Mouse (Mus musculus) hindbrain, embryonic 11.5 days (tissue): ENCODE results near the gene Psmb8. TPM values are rescaled to one million over a fixed set of nuclear protein-coding genes. Genes with fewer than 3 reads are reported as not detected.

Source experiments
- ATAC-seq: fragments of 200-750 bp; cut with Nextera tagmentation; 2 replicates; pipeline ENCODE4 v1.8.0; 2017; ENCODE audit warnings: mild to moderate bottlenecking, moderate TSS enrichment, moderate library complexity; ENCODE audit not compliant: low FRiP score
- DNase-seq: peaks from one replicate; pipeline ENCODE4 v3.0.0-alpha.2; 2015; ENCODE audit warnings: low spot score
- H3K27ac ChIP-seq: fragments of 300-500 bp; sonication (generic); 2 replicates; pipeline ENCODE4 v1.5.1; 2014; ENCODE audit warnings: mild to moderate bottlenecking, low read depth, low read length
- H3K27me3 ChIP-seq: fragments of 300-500 bp; sonication (generic); 2 replicates; pipeline ENCODE4 v1.6.1; 2014; ENCODE audit warnings: mild to moderate bottlenecking, low read length, moderate library complexity, mixed read lengths; ENCODE audit not compliant: control insufficient read depth, insufficient read depth
- H3K36me3 ChIP-seq: fragments of 300-500 bp; sonication (generic); 2 replicates; pipeline ENCODE4 v1.6.1; 2014; ENCODE audit warnings: mild to moderate bottlenecking, low read length, moderate library complexity, mixed read lengths; ENCODE audit not compliant: control insufficient read depth, insufficient read depth
- H3K4me1 ChIP-seq: fragments of 300-500 bp; sonication (generic); replicated peaks from 2 replicates; pipeline ENCODE4 v1.6.1; 2014; ENCODE audit warnings: low read length, mixed read lengths; ENCODE audit not compliant: control insufficient read depth, insufficient read depth
- H3K4me2 ChIP-seq: fragments of 300-500 bp; sonication (generic); replicated peaks from 2 replicates; pipeline ENCODE4 v1.6.1; 2014; ENCODE audit warnings: mild to moderate bottlenecking, low read depth, low read length
- H3K4me3 ChIP-seq: fragments of 300-500 bp; sonication (generic); 2 replicates; pipeline ENCODE4 v1.5.1; 2014; ENCODE audit warnings: low read depth, low read length
- H3K9ac ChIP-seq: fragments of 300-500 bp; sonication (generic); 2 replicates; pipeline ENCODE4 v1.6.1; 2014; ENCODE audit warnings: low read depth, low read length
- H3K9me3 ChIP-seq: fragments of 300-500 bp; sonication (generic); 2 replicates; pipeline ENCODE4 v1.6.1; 2016; ENCODE audit warnings: low read length; ENCODE audit not compliant: control insufficient read depth
- WGBS: fragments of 180-500 bp; shearing (Covaris S2); extraction: QIAGEN DNeasy Blood & Tissue Kit; methylation state at CpG from one replicate; pipeline ENCODE4 v1.1.7; 2014; 5-methylcytosine and 5-hydroxymethylcytosine counted together
- polyA plus RNA-seq: library from polyadenylated mRNA; unstranded; fragments of >200 nt; fragmentation: Nextera tagmentation; extraction: Ambion mirVana; gene quantifications from 2 replicates; pipeline ENCODE4 v1.2.1, GENCODE M21; 2014

Psmb8 gene
- polyA plus RNA-seq, 1 experiment from 2014 or later: 1.3 TPM

DNA sequence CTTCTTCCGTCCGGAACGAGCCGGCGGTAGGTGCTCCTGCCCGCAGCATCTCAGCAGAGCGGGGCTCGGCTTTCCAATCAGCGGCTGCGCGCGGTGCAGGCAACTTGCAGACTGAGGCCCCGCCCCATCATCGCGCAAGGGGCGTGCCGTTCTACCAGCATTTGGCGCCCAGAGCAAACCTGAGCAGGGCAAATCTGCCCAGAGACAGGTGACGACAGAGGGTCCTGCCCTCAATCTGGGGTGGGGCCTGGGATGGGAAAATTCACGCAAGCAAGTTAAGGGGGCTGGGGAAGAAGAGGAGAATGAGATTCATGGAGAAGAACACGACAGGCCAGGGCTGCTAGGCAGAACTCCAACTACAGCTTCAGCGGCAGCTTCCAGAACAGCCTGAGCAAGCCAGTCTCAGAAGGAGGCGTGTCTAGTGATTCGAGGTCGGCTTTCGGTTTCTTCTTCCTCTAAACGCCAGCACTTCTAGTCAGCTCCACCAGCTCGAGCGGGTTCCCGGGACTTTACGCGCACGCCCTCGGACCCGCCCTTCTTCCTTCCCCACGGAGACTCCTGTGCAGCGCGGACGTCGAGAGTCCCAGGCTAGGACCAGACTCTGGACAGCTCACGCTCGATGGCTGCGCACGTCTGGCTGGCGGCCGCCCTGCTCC is 10.1 kb upstream of the Psmb8 start, which contains the start of the genes Tap1 and Psmb9:
Tap1 (plus strand) TSS at position 293 of the 656 bp plus-strand sequence.
Psmb9 (minus strand) TSS at position 504 of the 656 bp plus-strand sequence.
- DNase-seq: peak; percentile 92
- no peaks in the 10 kb centered on the region for H3K9me3 ChIP-seq
- ATAC-seq: peak; percentile 90
- no peak within 1 kb of the TSS for H3K27ac ChIP-seq
- H3K4me2 ChIP-seq: peak within 1 kb of the TSS; percentile 78
- H3K27me3 ChIP-seq: peaks cover 49% of the 10 kb centered on the region
- peak within 1 kb of the TSS; percentile 36 for H3K4me3 ChIP-seq
- no peaks in the 10 kb centered on the region for H3K36me3 ChIP-seq
- WGBS: under 1% methylated on average over 46 of the region's 46 CpGs
- peaks cover 7% of the 10 kb centered on the region for H3K4me1 ChIP-seq
- H3K9ac ChIP-seq: peak within 1 kb of the TSS; percentile 23; the same call in 1 of the 2 replicates

DNA sequence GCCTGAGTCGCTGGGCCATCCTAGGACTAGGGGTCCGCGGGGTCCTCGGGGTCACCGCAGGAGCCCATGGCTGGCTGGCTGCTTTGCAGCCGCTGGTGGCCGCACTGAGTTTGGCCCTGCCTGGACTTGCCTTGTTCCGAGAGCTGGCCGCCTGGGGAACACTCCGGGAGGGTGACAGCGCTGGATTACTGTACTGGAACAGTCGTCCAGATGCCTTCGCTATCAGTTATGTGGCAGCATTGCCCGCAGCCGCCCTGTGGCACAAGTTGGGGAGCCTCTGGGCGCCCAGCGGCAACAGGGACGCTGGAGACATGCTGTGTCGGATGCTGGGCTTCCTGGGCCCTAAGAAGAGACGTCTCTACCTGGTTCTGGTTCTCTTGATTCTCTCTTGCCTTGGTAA is 9.5 kb upstream of the Psmb8 start:
- H3K4me3 ChIP-seq: peak overlapping the region; percentile 36
- peak overlapping the region; percentile 78 for H3K4me2 ChIP-seq
- peaks cover 7% of the 10 kb centered on the region for H3K4me1 ChIP-seq
- H3K27ac ChIP-seq: no peak overlapping the region
- 5% methylated on average over 20 of the region's 20 CpGs for WGBS
- no peaks in the 10 kb centered on the region for H3K9me3 ChIP-seq
- H3K36me3 ChIP-seq: no peaks in the 10 kb centered on the region
- peaks cover 55% of the 10 kb centered on the region for H3K27me3 ChIP-seq
- ATAC-seq (peak; percentile 38), DNase-seq (no peak)
- peak overlapping the region; percentile 23; the same call in 1 of the 2 replicates for H3K9ac ChIP-seq

DNA sequence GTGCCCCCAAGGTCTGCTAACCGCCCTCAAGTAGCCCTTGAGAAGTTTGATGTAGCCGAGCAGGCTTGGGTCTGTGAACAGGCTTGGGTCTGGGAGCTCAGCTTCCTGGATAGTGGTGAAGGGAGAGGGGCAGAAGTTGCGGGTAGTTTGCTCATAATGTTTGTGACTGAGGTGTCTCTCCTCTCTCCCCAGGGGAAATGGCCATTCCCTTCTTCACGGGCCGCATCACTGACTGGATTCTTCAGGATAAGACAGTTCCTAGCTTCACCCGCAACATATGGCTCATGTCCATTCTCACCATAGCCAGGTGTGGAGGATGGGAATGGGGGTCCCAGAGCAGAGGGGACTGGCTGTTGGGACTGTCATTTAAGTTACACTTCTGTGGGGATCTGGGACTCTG is 8.5 kb upstream of the Psmb8 start:
- Histone ChIP-seq H3K4me1 (peaks cover 7% of the 10 kb centered on the region), H3K4me3 (no peak overlapping the region), H3K9me3 (no peaks in the 10 kb centered on the region), H3K4me2 (no peak overlapping the region), H3K9ac (no peak overlapping the region), H3K27ac (no peak overlapping the region), H3K36me3 (no peaks in the 10 kb centered on the region), H3K27me3 (peaks cover 59% of the 10 kb centered on the region)
- 73% methylated on average over 6 of the region's 6 CpGs for WGBS
- no peak for ATAC-seq
- DNase-seq: no peak

DNA sequence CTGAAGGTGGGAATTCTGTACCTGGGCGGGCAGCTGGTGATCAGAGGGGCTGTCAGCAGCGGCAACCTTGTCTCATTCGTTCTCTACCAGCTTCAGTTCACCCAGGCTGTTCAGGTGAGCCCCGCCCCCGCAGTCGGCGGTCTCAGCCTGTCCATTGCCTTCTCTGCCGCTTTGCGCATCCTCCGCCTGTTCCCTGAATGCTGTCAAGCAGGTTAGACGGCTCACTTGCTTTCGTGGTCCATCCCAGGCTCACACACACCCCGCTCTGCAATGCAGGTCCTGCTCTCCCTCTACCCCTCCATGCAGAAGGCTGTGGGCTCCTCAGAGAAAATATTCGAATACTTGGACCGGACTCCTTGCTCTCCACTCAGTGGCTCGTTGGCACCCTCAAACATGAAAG is 4.7 kb upstream of the Psmb8 start:
- WGBS: 22% methylated on average over 16 of the region's 16 CpGs
- H3K27ac ChIP-seq: no peak overlapping the region
- no peak overlapping the region for H3K9ac ChIP-seq
- ATAC-seq: no peak
- no peak overlapping the region for H3K4me2 ChIP-seq
- H3K9me3 ChIP-seq: no peaks in the 10 kb centered on the region
- peaks cover 1% of the 10 kb centered on the region; the same call in 1 of the 2 replicates for H3K4me1 ChIP-seq
- DNase-seq: no peak
- peaks cover 56% of the 10 kb centered on the region for H3K27me3 ChIP-seq
- no peak overlapping the region for H3K4me3 ChIP-seq
- no peaks in the 10 kb centered on the region for H3K36me3 ChIP-seq

DNA sequence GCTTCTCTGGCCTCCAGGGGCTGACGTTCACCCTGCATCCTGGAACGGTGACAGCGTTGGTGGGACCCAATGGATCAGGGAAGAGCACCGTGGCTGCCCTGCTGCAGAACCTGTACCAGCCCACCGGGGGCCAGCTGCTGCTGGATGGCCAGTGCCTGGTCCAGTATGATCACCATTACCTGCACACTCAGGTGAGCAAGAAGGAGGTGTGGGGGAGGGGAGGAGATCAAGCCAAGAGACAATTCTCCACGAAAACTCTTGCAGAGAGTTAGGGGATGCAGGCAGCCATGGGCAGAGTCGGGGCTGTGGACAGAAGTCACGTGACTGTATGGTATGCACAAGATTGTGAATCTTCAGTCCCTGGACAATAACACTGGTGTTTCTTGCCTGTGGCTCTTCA is 4.1 kb upstream of the Psmb8 start:
- H3K4me2 ChIP-seq: no peak overlapping the region
- peaks cover 3% of the 10 kb centered on the region for H3K4me1 ChIP-seq
- H3K9me3 ChIP-seq: no peaks in the 10 kb centered on the region
- H3K27me3 ChIP-seq: peaks cover 57% of the 10 kb centered on the region
- WGBS: 59% methylated on average over 8 of the region's 8 CpGs
- H3K9ac ChIP-seq: no peak overlapping the region
- no peaks in the 10 kb centered on the region for H3K36me3 ChIP-seq
- ATAC-seq: no peak
- DNase-seq: no peak
- no peak overlapping the region for H3K4me3 ChIP-seq
- no peak overlapping the region for H3K27ac ChIP-seq

DNA sequence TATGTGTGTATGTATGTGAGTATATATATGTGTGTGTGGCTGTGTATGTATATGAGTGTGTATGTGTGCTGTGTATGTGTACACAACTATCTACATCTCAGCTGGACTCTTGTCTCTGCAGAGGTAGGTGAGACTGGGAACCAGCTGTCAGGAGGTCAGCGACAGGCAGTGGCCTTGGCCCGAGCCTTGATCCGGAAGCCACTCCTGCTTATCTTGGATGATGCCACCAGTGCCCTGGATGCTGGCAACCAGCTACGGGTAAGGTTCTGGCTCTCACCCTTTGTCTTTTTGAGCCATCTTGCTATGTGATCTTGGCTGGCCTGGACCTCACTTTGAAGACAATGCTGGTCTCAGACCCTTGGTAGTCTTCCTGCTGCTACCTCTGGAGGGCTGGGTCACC is 2.8 kb upstream of the Psmb8 start:
- ATAC-seq (no peak), DNase-seq (no peak)
- H3K27me3 ChIP-seq: peaks cover 61% of the 10 kb centered on the region
- WGBS: 85% methylated on average over 4 of the region's 4 CpGs
- H3K9ac ChIP-seq: no peak overlapping the region
- H3K4me1 ChIP-seq: peaks cover 3% of the 10 kb centered on the region
- H3K27ac ChIP-seq: no peak overlapping the region
- no peak overlapping the region for H3K4me2 ChIP-seq
- no peak overlapping the region for H3K4me3 ChIP-seq
- H3K9me3 ChIP-seq: no peaks in the 10 kb centered on the region
- H3K36me3 ChIP-seq: no peaks in the 10 kb centered on the region

DNA sequence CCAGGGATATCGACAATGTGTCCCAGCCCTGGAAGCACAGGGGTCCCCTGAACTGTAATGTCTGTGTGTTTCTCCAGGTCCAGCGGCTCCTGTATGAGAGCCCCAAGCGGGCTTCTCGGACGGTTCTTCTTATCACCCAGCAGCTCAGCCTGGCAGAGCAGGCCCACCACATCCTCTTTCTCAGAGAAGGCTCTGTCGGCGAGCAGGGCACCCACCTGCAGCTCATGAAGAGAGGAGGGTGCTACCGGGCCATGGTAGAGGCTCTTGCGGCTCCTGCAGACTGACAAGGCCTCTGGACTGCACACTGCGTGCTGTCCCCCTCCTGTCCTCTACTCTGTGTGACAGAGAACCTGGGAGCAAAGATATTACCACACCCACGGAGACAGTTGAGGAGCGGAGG is 1.0 kb upstream of the Psmb8 start:
- Histone ChIP-seq H3K27ac (no peak overlapping the region), H3K4me3 (no peak overlapping the region), H3K27me3 (peaks cover 57% of the 10 kb centered on the region), H3K36me3 (no peaks in the 10 kb centered on the region), H3K4me2 (no peak overlapping the region), H3K9ac (no peak overlapping the region), H3K9me3 (no peaks in the 10 kb centered on the region), H3K4me1 (peaks cover 3% of the 10 kb centered on the region)
- no peak for DNase-seq
- WGBS: 30% methylated on average over 12 of the region's 12 CpGs
- no peak for ATAC-seq

DNA sequence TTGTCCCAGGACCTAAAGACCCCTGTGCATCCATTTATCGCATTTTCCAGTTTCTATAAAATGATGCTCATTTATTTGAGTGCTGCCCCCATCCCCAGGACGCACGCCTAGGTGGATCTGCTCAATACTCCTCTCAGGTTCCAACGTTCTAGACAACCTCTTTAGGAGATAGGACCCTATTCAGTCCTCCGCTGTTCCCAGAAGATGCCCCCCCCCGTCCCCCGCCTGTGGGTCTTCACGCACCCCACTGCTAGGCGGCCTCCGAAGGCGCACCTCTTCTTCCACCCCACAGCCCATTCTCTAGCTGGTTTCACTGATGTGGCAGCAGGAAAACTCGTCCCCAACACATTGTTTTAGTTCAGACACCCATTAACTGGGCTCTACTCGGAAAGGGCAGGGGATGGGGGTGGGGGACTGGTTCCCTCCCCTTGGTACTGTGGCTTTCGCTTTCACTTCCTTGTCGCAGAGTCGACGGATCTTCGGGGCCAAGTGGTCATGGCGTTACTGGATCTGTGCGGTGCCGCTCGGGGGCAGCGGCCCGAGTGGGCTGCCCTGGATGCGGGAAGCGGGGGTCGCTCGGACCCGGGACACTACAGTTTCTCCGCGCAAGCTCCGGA is 491 bp downstream of the Psmb8 start:
- Histone ChIP-seq H3K4me3 (peak overlapping the region; percentile 33), H3K4me2 (peak overlapping the region; percentile 57), H3K36me3 (no peaks in the 10 kb centered on the region), H3K27me3 (peaks cover 51% of the 10 kb centered on the region), H3K9ac (no peak overlapping the region), H3K4me1 (peaks cover 3% of the 10 kb centered on the region), H3K27ac (no peak overlapping the region), H3K9me3 (no peaks in the 10 kb centered on the region)
- peak; percentile 24 for DNase-seq
- no peak for ATAC-seq
- WGBS: 1% methylated on average over 32 of the region's 32 CpGs

DNA sequence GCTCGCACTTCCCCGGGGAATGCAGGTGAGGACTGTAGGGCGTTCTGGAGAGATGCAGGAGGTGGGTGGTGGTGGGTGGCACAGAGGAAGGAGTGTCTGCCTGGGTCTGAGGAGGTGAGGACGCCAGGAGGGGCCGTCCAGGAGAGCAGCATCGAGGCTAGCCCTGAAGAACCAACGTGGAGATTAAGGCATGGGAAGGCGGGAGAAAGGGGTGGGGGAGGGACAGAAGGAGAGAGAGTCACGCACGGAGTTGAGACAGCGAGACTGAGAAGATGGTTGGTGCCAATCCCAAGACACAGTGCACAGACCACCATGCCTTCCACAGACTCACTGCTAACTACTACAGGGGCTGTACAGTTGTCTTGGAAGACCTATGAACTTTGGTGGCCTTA is 996 bp downstream of the Psmb8 start:
- Histone ChIP-seq H3K9ac (no peak overlapping the region), H3K27me3 (peaks cover 50% of the 10 kb centered on the region), H3K27ac (no peak overlapping the region), H3K36me3 (no peaks in the 10 kb centered on the region), H3K9me3 (no peaks in the 10 kb centered on the region), H3K4me2 (peak overlapping the region; percentile 57), H3K4me3 (peak overlapping the region; percentile 33), H3K4me1 (peaks cover 3% of the 10 kb centered on the region)
- DNase-seq: no peak
- 7% methylated on average over 11 of the region's 11 CpGs for whole genome bisulfite sequencing
- ATAC-seq: no peak
